In genomic region chr3:155056606-155057005, GRCm38 (mm10) we compare ENCODE assay signal across 35 mouse cellular contexts. TPM values are rescaled to one million over a fixed set of nuclear protein-coding genes. Genes with fewer than 3 reads are reported as not detected.
DNase-seq lines count a peak whose midpoint lies in the region; ATAC-seq and TF ChIP-seq lines count a peak whose summit lies in the region.
"Had no signal": no experiment of that assay in that cellular context is flagged by ENCODE, and none has a peak within 500 bp of the region (broad histone marks: within the 10 kb centered on the region; RNA-seq: fewer than 3 reads in every experiment).

No protein-coding gene starts in this region.

- H3K9me3 ChIP-seq in heart, embryonic 15.5 days (replicated peaks), result no peaks in the 10 kb centered on the region
- H3K9me3 ChIP-seq: forebrain, embryonic 10.5 days; hindbrain, embryonic 10.5 days; hindbrain, embryonic 15.5 days; limb, embryonic 12.5 days; liver, embryonic 15.5 days; midbrain, embryonic 15.5 days; neural tube, embryonic 12.5 days had no signal

- no peak for TF ChIP-seq POLR2A in myocyte (IDR thresholded peaks at IDR 0.05; ENCODE audit: insufficient read length, low read depth)

- H3K27me3 ChIP-seq in heart, embryonic 15.5 days, result no peaks in the 10 kb centered on the region
- no peaks in the 10 kb centered on the region for H3K27me3 ChIP-seq in myocyte (ENCODE audit: control insufficient read depth, insufficient read depth, insufficient read length)
- H3K27me3 ChIP-seq: hindbrain, embryonic 15.5 days; limb, embryonic 12.5 days; liver, embryonic 15.5 days; midbrain, embryonic 15.5 days; neural tube, embryonic 12.5 days had no signal

- ATAC-seq in heart, embryonic 15.5 days (replicated peaks; ENCODE audit: insufficient number of reproducible peaks, insufficient read depth, low FRiP score, low read depth), result no peak
- ATAC-seq: activated CD4-positive, CD25-positive, alpha-beta regulatory T cell, adult 4 months; forebrain, postnatal 0 days; inflammation-experienced regulatory T-cells, adult 6 months; midbrain, embryonic 15.5 days had no signal

- intact Hi-C loops in heart, postnatal 10 days (cut with DNase I), result no loop called here

- no peaks in the 10 kb centered on the region for H3K79me2 ChIP-seq in myocyte (ENCODE audit: control insufficient read depth, insufficient read depth)

- no peak for DNase-seq in heart, postnatal 10 days
- DNase-seq in 416B (ENCODE audit: low read depth) (peak; percentile 18), NIH3T3 (ENCODE audit: low read depth) (peak; percentile 73)
- no peak for DNase-seq in layer of hippocampus, postnatal 25 days (ENCODE audit: extremely low spot score in 1 of 2, low spot score in 1 of 2)
- DNase-seq in urinary bladder, adult 18-20 months (ENCODE audit: low spot score in 2 of 2), result no peak
- DNase-seq: adrenal gland, adult 2 months; cerebellum, adult 11 months; cerebellum, adult 9-10 months; cerebellum, postnatal 36 days; forebrain, postnatal 0 days; gastrocnemius, postnatal 14 days; kidney, adult 11 months; kidney, postnatal 14 days; lung, embryonic 14.5 days; lung, postnatal 14 days; right cerebral cortex, postnatal 4 days; thymus, postnatal 4 days had no signal

- peaks cover 4% of the 10 kb centered on the region for H3K4me1 ChIP-seq in heart, embryonic 15.5 days (replicated peaks)
- H3K4me1 ChIP-seq: forebrain, embryonic 10.5 days; hindbrain, embryonic 10.5 days; hindbrain, embryonic 15.5 days; limb, embryonic 12.5 days; liver, embryonic 15.5 days; midbrain, embryonic 15.5 days; neural tube, embryonic 12.5 days had no signal

- H3K36me3 ChIP-seq in heart, embryonic 15.5 days, result no peaks in the 10 kb centered on the region
- H3K36me3 ChIP-seq in myocyte (ENCODE audit: control insufficient read depth, insufficient read depth), result no peaks in the 10 kb centered on the region
- H3K36me3 ChIP-seq: forebrain, embryonic 10.5 days; hindbrain, embryonic 10.5 days; hindbrain, embryonic 15.5 days; limb, embryonic 12.5 days; liver, embryonic 15.5 days; midbrain, embryonic 15.5 days; neural tube, embryonic 12.5 days had no signal

- no peak overlapping the region for H3K4me2 ChIP-seq in heart, embryonic 15.5 days
- H3K4me2 ChIP-seq in myocyte (ENCODE audit: low read depth), result peak overlapping the region; percentile 65
- H3K4me2 ChIP-seq: hindbrain, embryonic 15.5 days; limb, embryonic 12.5 days; liver, embryonic 15.5 days; lung, embryonic 14.5 days; midbrain, embryonic 15.5 days; neural tube, embryonic 12.5 days had no signal

- peak overlapping the region; percentile 93 for H3K27ac ChIP-seq in heart, embryonic 15.5 days
- H3K27ac ChIP-seq: forebrain, embryonic 10.5 days; hindbrain, embryonic 10.5 days; hindbrain, embryonic 15.5 days; left cerebral cortex, adult 2 months; limb, embryonic 12.5 days; liver, embryonic 15.5 days; midbrain, embryonic 15.5 days; neural tube, embryonic 12.5 days had no signal

- no peak overlapping the region for H3K4me3 ChIP-seq in heart, embryonic 15.5 days
- H3K4me3 ChIP-seq in myocyte, result no peak overlapping the region
- H3K4me3 ChIP-seq: forebrain, embryonic 10.5 days; hindbrain, embryonic 10.5 days; hindbrain, embryonic 15.5 days; left cerebral cortex, adult 2 months; limb, embryonic 12.5 days; liver, embryonic 15.5 days; midbrain, embryonic 15.5 days; neural tube, embryonic 12.5 days had no signal

- no peak overlapping the region for H3K9ac ChIP-seq in heart, embryonic 15.5 days
- H3K9ac ChIP-seq: forebrain, postnatal 0 days; hindbrain, embryonic 15.5 days; limb, embryonic 12.5 days; liver, embryonic 15.5 days; lung, embryonic 14.5 days; midbrain, embryonic 15.5 days; neural tube, embryonic 12.5 days had no signal

- H3ac ChIP-seq in myocyte (ENCODE audit: control insufficient read depth, insufficient read length), result no peak overlapping the region

TF ChIP-seq in myocyte, 11 proteins besides CTCF, POLR2A, EP300 and RAD21:
- 0 out of 2 replicates have a peak, but pooled peaks have one; percentile 8 for TF ChIP-seq CEBPB (IDR thresholded peaks at IDR 0.05; ENCODE audit: insufficient read depth, poor library complexity, severe bottlenecking)
- TF ChIP-seq USF1 (IDR thresholded peaks at IDR 0.05; ENCODE audit: low read depth), result no peak
TF ChIP-seq in myocyte: peak in this region for 1.

RNA-seq across cellular contexts. Expression of gene Tnni3k, which starts 1.4 kb away (rescaled TPM):
- 53.1 and 63.9 TPM in 2 replicates for polyA plus RNA-seq in heart, embryonic 15.5 days (2015; fragmentation: Nextera tagmentation; extraction: Ambion mirVana)
- total RNA-seq in heart, postnatal 10 days (2021), result 100 to 1,000 TPM in 1 of 2 experiments, 10 to 100 TPM in 1; 95.5 to 104 TPM
- polyA plus RNA-seq in myocyte (2012; fragmentation: generic; extraction: Trizol), result 0.47 TPM
- under 1 TPM; 0.12 to 0.20 TPM for total RNA-seq in layer of hippocampus, postnatal 25 days (2021)
- total RNA-seq: adrenal gland, adult 2 months; adrenal gland, postnatal 4 days; gastrocnemius, postnatal 14 days; granulocyte monocyte progenitor cell, adult 5-6 weeks; liver, adult 2 months had no signal
- polyA plus RNA-seq: activated CD4-positive, CD25-positive, alpha-beta regulatory T cell, adult 4 months; adrenal gland, adult 2 months; embryonic facial prominence, embryonic 11.5 days; forebrain, embryonic 10.5 days; inflammation-experienced regulatory T-cells, adult 6 months; kidney, embryonic 14.5 days; limb, embryonic 12.5 days; liver, adult 2 months; liver, embryonic 15.5 days; lung, embryonic 14.5 days; neural tube, embryonic 12.5 days; spleen, adult 2 months had no signal

RNA-seq across cellular contexts. Expression of gene Fpgt, which starts 36.6 kb away (rescaled TPM):
- 11.9 and 12.4 TPM in 2 replicates for polyA plus RNA-seq in heart, embryonic 15.5 days (2015; fragmentation: Nextera tagmentation; extraction: Ambion mirVana)
- 10 to 100 TPM; 12.0 to 13.5 TPM for total RNA-seq in heart, postnatal 10 days (2021)
- 4.7 TPM for polyA plus RNA-seq in myocyte (2012; fragmentation: generic; extraction: Trizol)
- total RNA-seq in layer of hippocampus, postnatal 25 days (2021), result 10 to 100 TPM; 28.2 to 29.3 TPM

RNA-seq across cellular contexts. Expression of gene Lrriq3, which starts 36.6 kb away (rescaled TPM):
- polyA plus RNA-seq in heart, embryonic 15.5 days (2015; fragmentation: Nextera tagmentation; extraction: Ambion mirVana), result 0.52 and 0.82 TPM in 2 replicates
- under 1 TPM; 0.25 to 0.34 TPM for total RNA-seq in heart, postnatal 10 days (2021)
- 0.28 TPM for polyA plus RNA-seq in myocyte (2012; fragmentation: generic; extraction: Trizol)
- total RNA-seq in layer of hippocampus, postnatal 25 days (2021), result under 1 TPM; 0.39 to 0.45 TPM
- polyA plus RNA-seq: activated CD4-positive, CD25-positive, alpha-beta regulatory T cell, adult 4 months had no signal

Comparison
In these comparisons a context has a peak if more than half of its experiments do, and no peak if none do; other contexts are left out.
1. DNase-seq: peak in 416B (single experiment) and NIH3T3 (single experiment); none in heart, postnatal 10 days (0 of 2), layer of hippocampus, postnatal 25 days (0 of 2) and urinary bladder, adult 18-20 months (0 of 2).
2. RNA of gene Tnni3k, which starts 1.4 kb away (total RNA-seq): 95.5 to 104 TPM in heart, postnatal 10 days; 0.12 to 0.20 TPM in layer of hippocampus, postnatal 25 days; every median in the first group is over 10 times any median in the second.